Mouse (Mus musculus): ENCODE data around the gene Rapgef1.

Rapgef1 gene

GRCm38 (mm10) chr2:29675846-29676245 is 56.3 kb downstream of the Rapgef1 start:
- no peak for DNase-seq

DNA sequence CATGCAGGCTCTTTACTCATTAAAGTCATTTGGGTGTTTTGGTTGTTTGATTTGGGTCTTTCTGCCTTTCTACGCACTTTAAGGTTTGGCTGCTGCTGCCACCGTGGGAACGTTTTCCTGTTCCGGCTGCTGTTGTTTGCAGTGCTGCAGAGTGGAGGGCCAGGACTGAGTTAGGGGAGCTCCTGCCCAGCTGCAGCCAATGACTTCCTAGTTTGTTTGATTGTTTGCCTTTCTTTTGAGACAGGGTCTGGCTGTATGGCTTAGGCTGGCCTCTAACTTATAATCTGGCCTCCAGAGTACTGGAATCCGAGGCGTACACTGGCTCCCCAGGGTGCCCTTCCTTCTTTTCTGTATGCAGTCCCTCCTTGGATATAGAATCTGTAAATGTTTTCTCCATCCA is 57.0 kb downstream of the Rapgef1 start:
- DNase-seq: no peak

GRCm38 (mm10) chr2:29677842-29678241 is 58.3 kb downstream of the Rapgef1 start:
- no peak for DNase-seq

DNA sequence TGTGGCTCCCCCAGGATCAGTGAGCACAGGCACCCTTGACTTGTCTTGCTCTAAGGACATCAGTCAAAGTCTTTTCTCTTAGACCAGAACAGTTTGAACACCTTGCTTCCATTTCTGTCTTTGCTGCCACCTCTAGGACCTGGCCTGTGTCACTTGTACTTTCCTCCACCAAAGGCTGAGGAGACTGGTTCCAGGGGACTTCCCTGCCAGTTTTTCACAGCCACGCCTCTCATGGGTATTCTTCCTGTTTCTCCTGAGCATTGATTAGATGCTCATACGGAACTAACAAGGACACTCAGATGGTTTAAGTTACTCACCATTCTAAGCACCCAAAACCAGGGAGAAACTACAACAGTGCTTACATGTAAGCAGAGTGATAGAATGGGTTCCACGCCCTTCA is 59.0 kb downstream of the Rapgef1 start:
- no peak for DNase-seq

DNA sequence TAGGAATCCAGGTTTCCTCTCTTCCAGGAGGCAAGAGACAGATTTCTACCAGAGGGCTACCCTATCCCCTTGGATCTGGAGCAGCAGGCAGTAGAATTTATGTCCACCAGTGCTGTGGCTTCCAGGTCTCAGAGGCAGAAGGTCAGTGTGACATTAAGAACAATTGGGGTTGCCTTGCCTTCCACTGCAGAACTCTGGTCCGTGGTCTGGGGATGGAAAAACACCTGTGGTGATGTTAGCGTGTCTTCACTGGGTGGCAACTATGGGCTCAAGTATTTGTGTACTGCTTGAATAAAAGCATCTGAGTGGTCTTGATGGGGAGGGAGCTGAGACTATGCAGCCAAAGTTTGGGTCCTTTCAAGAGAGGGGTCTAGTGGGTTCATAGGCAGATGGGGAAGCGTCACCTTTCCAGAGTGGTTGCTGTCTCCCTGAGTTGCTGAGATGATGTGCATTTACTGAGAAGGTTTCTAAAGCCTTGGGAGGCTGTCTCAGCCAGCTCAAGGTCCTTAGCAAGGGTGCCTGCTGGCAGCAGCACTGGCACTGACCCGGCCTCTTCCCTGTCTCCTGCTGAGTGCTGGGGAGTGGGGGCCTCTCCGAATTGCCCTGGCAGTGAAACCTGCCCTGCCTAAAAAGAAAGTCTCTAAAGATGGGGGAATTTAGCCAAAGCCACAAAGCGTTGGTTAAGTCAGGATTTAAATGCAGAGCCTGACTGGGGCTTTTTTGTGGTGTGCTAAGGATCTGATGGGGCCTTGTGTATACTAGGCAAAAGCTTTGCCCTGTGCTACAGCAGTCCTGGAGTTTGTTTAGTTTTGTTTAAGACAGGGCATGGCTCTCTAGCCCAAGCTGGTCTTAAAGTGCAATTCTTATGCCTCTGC is 60.4 kb downstream of the Rapgef1 start:
- DNase-seq: no peak

- no peak for DNase-seq
Measured at GRCm38 (mm10) chr2:29683261-29683999, 63.9 kb downstream of the Rapgef1 start.

GRCm38 (mm10) chr2:29684498-29684897 is 65.0 kb downstream of the Rapgef1 start:
- DNase-seq: no peak

GRCm38 (mm10) chr2:29689014-29689413 is 69.5 kb downstream of the Rapgef1 start:
- DNase-seq: no peak

DNA sequence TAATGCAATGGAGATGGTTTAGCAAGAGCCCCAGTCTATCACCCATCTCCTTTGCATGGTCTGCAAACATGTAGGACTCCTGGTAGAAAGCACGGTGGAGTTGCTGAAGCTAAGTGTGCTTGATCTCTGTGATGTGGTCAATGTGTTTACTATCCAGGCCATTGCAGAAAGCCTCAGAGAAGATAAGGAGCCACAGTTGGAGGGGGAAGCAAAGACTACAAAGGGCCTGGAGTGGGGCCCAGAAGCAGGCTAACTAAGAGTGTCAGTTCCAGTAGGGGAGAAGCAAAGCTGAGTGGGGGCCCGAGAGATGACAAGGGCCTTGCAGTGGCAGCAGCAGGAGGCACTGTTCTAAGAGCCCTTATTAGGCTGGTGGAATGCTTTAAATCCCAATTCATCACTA is 70.0 kb downstream of the Rapgef1 start:
- no peak for DNase-seq

DNA sequence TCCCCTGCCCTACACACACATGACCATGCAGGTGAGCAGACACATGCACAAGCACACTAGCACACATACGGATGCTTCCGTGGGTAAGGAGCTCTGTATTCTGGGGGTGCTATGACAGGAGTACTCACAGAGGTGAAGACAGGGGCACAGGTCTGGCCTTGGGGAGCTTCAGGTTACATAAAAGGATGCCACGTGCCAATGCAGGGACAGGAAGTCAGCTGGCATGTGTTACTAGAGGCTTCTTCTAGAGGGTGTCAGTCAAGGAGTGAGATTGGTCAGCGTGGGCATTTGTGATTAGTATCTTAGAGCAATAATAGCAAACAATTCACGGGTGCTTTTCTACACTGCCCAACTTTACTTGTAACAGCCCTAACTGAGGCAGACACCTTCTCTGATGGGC is 71.5 kb downstream of the Rapgef1 start:
- no peak for DNase-seq

DNA sequence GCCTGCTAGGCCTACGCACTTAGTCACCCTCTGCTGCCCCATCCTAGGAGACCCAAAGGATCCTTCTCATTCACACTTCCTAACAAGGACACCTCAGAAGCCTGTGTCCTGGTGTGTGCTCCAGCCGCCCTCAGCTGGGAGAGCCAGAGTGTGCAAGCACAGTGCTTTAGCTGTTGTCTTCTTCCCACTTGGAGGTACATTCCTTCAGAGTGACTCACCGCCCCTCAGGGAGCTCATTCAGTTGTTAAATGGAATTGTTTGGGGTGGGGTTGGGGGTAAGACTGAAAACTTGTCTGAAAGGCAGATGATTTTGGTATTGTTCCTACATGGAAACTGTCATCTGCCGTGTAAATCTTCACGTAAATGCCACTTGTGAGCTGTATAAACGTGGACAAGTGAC is 72.0 kb downstream of the Rapgef1 start:
- no peak for DNase-seq

DNA sequence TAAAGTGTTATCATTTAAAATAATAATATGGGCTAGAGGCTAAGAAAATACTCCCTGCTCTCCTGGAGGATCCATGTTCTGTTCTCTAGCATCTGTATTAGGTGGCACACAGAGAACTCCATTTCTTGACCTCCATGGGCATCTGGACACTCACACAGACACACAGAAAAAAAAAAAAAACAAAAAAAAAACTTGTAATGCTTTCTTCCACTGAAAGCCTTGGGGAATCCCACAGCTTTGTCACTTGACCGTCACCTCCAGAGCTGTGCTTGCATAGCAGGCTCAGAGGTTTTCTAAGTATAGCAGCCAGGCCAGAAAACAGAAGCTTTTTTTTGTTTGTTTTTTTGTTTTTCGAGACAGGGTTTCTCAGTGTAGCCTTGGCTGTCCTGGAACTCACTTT is 72.7 kb downstream of the Rapgef1 start:
- no peak for DNase-seq

DNA sequence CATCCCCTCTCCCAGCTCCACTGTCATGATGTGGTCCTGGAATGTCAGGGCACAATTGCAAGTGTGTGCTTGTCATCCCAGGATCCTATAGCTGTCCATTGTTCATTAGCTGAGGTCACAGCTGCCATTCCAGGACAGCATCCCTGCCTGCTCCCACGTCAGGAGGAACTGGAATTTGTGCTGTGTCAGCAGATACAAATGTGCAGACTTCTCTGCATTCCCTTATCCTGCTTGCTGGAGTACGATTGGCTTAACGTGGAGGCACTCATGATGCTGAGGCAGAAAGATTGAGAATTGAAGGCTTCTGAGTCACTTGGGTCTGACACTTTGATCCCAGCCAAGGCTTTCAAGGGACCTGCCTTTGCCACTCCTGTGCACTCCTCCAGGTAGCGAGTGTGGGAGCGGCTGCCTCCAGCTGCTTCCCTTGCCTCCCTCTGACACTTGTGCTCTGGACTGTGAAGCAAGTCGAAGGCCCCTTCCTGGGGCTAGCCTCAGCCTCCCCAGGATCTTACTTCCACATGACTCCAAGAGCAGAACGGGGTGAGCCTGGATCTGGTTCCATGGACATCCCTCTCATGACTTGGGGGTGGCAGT is 76.8 kb downstream of the Rapgef1 start:
- no peak for DNase-seq

GRCm38 (mm10) chr2:29698421-29699290 is 79.1 kb downstream of the Rapgef1 start:
- DNase-seq: peak; percentile 68 to 80

DNA sequence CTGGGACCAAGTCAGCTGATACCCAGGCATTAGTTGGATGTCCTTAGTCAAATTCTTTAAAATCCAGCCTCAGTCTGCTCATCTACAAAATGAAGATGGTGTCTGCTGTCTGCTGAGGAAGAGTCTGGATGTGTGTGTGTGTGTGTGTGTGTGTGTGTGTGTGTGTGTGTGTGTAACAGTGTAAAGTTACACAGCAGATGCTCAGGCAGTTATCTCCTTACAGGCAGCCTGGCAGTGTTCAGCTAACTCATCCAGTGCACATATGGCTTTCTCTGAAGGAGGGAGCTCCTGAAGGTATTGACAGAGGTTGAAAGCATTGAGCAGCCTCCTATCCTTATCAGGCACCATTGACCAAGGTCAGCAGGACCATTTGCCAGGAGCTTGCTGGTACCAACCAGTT is 81.4 kb downstream of the Rapgef1 start:
- DNase-seq: no peak

DNA sequence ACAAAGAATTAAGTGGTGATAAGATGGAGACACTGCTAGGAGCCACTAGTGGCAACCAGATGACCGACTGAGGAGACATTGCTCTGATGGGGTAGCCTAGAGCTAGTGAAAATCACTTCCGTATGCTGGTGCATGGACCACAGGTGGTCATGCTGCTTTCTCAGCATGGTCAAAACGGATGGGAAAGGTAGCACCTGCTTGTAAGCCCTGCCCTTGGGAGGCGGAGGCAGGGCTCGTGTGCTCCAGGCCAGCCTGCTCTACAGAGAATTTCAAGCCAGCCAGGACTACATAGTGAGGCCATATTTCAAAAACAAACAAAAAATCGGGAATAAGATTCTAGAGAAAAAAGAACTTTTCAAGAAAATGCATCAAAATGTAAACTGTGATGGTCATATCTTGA is 81.9 kb downstream of the Rapgef1 start:
- DNase-seq: no peak

GRCm38 (mm10) chr2:29702189-29702588 is 82.7 kb downstream of the Rapgef1 start:
- DNase-seq: no peak

GRCm38 (mm10) chr2:29703104-29704081 is 83.9 kb downstream of the Rapgef1 start:
- DNase-seq: no peak

DNA sequence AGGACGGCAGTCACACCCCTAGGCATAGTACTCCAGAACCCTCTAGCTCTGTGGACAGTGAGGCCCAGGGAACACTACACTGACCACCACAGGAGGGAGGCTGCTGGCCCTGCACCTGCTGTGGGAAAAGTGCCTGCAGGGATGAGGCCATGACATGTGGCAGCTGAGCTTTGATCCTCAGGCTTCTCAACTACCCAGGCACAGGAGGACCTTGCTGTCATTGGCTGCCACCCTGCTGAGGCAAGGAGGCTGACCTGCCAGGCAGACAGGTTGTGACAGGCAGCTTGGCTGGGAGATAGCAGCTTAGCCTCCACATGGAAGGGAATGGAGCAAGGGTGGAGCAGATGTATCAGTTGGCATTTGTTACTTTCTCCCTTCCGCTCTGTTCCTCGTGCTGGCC is 86.0 kb downstream of the Rapgef1 start:
- DNase-seq: peak; percentile 88 to 95

DNA sequence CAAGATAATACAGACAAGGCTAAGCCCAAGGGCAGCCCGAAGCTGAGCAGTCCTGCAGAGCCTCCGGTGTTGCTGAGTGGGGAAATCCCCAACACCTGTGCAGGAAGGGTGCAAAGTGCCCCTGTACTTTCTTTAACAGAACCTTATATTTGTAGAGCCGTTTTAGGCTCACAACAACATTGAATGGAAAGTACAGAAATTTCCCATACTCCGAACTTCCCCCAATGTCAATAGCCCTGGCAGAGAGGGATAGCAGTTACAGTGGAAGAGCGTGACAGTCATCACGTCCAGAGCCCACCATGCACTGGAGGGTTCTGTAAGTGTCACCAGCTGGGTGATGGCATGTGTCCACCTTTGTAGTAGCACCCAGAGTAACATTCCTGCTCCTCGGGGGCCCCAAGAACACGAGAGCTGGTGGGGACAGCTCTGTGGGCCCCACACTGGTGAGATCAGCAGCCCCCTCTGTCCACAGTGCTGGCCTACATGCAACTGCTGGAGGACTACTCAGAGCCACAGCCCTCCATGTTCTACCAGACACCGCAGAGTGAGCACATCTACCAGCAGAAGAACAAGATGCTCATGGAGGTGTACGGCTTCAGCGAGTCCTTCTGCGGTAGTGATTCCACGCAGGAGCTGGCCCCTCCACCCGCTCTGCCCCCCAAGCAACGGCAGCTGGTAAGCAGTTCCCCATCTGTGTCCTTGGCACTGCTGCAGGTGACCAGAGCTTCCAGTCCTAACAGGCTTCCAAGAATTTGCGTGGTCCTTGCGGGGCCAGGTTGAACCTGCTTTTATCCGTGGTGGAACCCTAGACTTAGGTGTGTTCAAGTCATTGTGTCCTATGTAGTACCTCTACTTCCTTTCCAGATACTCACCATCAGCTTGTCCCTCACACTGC is 87.5 kb downstream of the Rapgef1 start:
- peak; percentile 89 to 92 for DNase-seq

Data from cerebellum, postnatal 10 days (tissue).